Mouse (Mus musculus): ENCODE measurements at regions not wholly inside any gene's neighbourhood (a gene's known extent, or its start where the extent isn't known, plus 50 kb on each side); places are given as distances from the start of the nearest gene placed in this dataset.

- no peak for DNase-seq (ENCODE audit: inconsistent age in 2 of 2, low spot score in 1 of 2)
These were observed 186.6 kb upstream of the Habp2 start for GRCm38 (mm10) chr19:56100131-56100872.

DNA sequence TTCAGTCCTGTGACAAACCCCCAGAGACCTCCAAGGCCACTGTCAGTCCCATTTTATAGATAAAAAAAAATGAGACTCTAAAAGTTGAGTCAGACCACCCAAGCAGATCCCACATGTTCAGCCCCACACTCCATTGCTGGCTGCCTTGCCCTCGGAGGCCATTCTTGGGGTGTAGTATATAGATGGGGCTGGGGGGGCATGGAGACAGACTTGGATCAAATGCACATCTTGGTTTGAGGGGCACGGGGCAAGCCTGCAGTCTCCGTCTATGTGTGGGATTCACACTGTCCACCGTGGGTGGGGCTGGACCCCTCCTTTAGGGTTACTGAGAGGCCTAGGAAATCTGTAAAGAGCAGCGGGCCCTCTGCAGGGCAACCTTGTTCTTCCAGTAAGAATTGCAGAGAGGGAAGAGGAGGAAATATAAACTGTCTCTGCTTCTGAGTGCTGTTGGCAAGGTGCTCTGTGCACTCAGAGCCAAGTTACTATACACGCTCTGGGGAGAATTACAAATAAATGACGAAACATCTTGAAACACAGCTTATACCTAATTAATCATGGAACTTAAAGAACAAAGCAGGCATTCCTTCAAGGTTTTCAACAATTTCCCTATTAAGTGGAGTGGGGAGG, 184.4 kb upstream of the Habp2 start:
- DNase-seq (ENCODE audit: inconsistent age in 2 of 2, low spot score in 1 of 2) = no peak

GRCm38 (mm10) chr19:56105073-56105451, 181.9 kb upstream of the Habp2 start:
- no peak for DNase-seq (ENCODE audit: inconsistent age in 2 of 2, low spot score in 1 of 2)

GRCm38 (mm10) chr19:56105452-56106091, 181.4 kb upstream of the Habp2 start:
- peak in 1 of 2 experiments; percentile 30 for DNase-seq (ENCODE audit: inconsistent age in 2 of 2, low spot score in 1 of 2)

DNA sequence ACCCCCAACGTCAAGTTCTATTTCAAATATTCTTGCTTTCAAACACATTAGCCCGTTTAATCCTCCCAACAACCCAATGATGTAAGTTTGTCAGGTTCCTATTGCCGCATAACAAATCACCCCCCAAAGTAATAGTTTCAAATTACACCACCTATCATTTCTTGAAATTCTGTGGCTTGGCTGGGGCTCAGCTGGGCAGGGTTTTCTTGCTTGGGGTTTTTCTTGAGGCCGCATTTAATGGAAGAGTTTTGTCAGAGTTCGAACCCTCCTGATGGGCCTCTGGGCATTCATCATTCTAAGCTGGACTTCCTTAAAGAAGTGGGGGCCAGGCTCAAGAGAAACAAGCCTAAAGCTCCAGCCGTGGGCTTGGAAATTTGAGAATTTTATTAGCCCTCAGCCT, 178.1 kb upstream of the Habp2 start:
- no peak for DNase-seq (ENCODE audit: inconsistent age in 2 of 2, low spot score in 1 of 2)

DNA sequence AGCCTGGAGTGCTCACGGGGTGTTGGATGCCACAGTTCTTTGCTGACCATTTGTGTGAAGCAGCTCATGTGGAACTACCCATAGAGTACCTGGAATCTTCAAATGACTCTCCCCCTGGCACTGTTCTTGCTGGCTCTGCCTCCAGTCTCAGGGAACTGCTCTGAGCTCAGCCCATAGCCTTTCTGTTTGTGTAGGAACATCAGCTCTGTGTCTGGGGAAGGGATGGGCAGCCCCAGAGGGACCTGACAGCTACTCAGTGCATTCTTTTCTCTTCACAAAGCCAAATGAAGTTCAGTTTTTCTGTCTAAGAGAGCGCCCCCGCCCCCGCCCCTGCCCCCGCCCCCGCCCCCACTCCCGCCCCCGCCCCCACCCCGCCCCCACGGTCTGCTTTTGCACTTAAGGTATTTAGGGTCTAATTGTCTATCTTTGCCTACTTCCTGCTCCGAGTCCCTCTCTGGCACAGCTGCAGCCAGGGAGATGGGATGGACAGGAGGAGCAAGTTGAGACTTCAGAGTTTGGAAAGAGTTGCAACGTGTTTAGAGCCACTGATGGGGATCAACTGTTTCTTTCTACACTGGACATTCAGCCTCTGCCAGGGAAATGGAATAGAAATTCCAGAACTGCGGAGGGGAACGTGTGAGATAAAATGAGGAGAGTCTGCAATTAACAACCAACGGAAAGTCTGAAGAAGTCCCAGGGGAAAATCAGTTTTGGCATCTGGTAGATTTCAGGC, 171.2 kb upstream of the Habp2 start:
- DNase-seq (ENCODE audit: inconsistent age in 2 of 2, low spot score in 1 of 2) = no peak

DNA sequence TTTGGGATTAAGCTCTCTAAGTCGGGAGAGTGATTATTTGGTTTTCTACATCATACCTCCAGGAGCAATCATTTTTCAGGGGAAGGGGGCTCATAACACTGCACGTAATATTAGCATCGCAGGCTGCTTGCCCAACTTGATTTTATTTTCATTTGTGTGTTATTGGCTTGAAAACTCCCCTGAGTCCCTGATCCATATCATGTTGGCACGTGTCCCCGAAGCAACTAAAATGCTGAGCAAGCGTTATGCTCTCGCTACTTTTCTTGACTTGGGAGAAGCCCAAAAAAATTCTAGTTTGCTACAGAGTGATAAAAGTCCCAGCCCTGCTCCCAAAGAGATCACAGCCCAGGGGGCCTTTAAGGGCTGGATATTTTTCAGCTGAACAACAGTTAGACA, 170.7 kb upstream of the Habp2 start:
- DNase-seq (ENCODE audit: inconsistent age in 2 of 2, low spot score in 1 of 2) = no peak

- DNase-seq (ENCODE audit: inconsistent age in 2 of 2, low spot score in 1 of 2) = peak; percentile 24 to 75
These were observed 166.2 kb upstream of the Habp2 start for GRCm38 (mm10) chr19:56120723-56121122.

- no peak for DNase-seq (ENCODE audit: inconsistent age in 2 of 2, low spot score in 1 of 2)
These were observed 164.8 kb upstream of the Habp2 start for GRCm38 (mm10) chr19:56122186-56122585.

DNA sequence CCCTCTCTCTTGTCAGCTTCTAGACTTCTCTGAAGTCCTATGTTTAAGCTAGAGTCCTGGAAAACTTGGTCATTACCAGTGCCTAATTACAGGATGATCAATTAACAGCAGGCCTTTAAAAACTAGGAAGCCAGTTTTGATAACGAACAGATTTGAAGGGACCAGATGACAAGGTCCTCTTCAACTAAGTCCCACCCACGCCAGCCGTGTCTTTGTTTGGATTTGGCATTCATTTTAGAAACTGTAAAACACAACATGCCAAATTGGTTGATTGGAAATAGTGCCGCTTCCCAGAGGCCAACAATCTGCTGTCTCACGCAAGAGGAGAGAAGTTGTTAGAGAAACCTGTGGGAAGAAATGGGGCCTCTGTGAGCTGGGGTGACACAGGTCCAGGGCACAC, 155.4 kb upstream of the Habp2 start:
- no peak for DNase-seq (ENCODE audit: inconsistent age in 2 of 2, low spot score in 1 of 2)

DNA sequence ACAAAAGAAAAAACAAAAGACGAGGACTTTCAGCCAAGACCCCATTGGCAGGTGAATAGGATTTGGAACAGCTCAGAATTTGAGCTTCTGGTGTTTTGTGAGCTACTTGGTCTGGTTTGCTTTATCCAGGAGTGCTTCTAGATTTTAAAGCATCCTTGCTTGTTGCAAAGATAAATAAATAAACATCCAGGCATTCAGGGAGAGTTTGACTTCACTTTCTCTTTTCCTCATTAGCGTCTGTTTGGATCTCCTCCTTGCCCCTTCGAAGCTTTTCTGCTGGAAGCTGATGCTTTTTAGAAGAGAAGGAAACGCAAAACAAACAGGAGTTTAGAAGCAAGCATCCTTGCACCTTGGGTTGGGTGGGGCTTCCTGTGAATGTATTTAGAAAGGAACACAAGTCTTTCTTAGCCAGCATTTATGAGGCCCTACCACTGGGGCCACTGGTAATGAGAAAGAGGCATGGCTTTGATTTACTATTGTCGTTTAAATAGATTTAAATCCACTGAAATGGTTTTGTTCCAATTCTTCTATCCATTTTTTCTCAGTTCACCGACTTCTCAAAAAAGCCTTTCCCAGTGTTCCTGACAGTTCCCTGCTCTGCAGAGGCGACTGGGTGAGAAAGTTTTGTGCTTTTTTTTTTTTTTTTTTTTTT, 153.9 kb upstream of the Habp2 start:
- DNase-seq (ENCODE audit: inconsistent age in 2 of 2, low spot score in 1 of 2) = no peak

DNA sequence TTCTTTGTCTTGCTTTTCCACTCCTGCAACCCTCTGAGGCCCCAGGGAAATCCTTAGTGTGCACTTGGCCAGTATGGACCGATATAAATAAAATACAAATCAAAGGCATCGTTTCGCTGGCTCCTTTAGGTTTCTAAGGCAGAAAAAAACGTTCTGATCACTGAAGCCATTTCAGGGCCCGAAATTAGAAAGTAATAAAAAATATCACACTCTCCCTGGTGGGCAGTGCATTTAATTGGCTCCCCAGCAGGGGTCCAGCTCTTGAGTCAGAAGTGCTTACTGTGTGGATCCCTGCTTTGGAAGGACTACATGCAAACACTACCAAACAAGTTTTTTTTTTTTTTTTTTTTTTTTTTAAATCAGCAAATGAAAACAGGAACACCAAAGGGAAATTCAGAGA, 153.4 kb upstream of the Habp2 start:
- no peak for DNase-seq (ENCODE audit: inconsistent age in 2 of 2, low spot score in 1 of 2)

DNA sequence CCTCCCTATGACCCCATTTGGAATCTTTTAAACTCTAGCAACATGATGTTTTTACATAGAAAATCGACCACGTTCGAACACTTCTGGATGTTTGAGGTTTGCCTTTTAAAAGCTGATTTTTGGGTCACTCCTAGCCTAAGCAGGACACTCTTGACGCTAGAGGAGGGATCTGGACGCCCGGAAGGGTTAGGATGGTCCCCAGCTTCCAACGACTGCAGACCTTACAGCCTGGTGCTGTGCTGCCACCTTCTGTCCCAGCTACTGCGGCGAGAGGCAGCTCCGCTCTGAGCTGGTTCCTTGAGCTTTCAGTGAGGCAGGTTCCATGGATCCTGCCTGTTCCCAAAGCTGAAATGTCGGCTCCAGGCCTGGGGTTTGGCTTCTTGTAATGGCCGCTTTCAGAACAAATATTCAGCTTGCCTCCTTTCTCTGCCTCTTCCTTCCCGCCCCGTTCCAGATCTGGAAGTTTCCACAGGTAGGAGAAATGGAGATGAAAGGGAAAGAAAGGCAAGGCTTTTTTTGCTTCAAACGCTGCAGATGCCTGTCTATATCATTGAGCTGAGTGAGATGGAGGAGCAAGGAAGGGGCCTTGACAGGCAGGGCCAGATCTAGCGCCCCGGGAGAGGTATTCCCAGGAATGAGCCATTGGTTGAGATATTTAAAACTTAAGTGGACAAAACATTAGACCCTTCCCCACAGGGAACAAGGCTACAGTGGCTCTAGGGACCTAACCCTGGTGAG, 152.7 kb upstream of the Habp2 start:
- peak; percentile 66 to 88 for DNase-seq (ENCODE audit: inconsistent age in 2 of 2, low spot score in 1 of 2)

DNA sequence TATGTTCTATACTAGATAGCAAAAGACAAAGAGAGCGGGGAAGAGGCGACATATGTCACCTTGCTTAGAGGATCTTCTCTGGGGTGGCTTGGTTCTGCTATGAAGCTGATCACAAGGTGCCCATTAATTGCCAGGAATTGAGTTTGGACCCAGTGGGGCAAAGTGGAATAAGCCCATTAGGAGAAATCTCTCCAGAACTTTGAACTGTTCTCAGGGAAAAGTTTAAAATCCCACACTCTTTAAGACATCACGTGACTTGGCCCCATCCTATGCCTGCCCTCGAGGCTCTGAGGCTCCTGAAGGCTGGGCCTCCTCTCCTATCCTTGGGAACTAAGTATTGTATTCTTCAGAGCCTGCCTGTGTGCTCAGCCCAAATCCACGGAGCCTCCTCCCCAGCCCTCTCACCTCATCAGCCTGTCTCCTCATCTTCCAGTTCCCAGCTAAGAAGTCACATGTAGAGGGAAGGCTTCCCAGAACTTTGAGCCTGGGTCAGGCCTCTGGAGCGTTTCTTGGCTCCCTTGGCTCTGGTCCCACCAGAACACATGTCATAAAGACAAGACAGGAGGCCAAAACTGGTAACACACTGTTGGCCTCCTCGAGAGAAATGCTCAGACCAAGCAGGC, 151.5 kb upstream of the Habp2 start:
- peak in 1 of 2 experiments; percentile 28 for DNase-seq (ENCODE audit: inconsistent age in 2 of 2, low spot score in 1 of 2)

GRCm38 (mm10) chr19:56140540-56140939, 146.4 kb upstream of the Habp2 start:
- no peak for DNase-seq (ENCODE audit: inconsistent age in 2 of 2, low spot score in 1 of 2)

- DNase-seq (ENCODE audit: inconsistent age in 2 of 2, low spot score in 1 of 2) = no peak
These were observed 142.7 kb upstream of the Habp2 start for GRCm38 (mm10) chr19:56144221-56144620.

- no peak for DNase-seq (ENCODE audit: inconsistent age in 2 of 2, low spot score in 1 of 2)
These were observed 129.8 kb upstream of the Habp2 start for GRCm38 (mm10) chr19:56157120-56157519.

GRCm38 (mm10) chr19:56162156-56162555, 124.8 kb upstream of the Habp2 start:
- no peak for DNase-seq (ENCODE audit: inconsistent age in 2 of 2, low spot score in 1 of 2)

DNA sequence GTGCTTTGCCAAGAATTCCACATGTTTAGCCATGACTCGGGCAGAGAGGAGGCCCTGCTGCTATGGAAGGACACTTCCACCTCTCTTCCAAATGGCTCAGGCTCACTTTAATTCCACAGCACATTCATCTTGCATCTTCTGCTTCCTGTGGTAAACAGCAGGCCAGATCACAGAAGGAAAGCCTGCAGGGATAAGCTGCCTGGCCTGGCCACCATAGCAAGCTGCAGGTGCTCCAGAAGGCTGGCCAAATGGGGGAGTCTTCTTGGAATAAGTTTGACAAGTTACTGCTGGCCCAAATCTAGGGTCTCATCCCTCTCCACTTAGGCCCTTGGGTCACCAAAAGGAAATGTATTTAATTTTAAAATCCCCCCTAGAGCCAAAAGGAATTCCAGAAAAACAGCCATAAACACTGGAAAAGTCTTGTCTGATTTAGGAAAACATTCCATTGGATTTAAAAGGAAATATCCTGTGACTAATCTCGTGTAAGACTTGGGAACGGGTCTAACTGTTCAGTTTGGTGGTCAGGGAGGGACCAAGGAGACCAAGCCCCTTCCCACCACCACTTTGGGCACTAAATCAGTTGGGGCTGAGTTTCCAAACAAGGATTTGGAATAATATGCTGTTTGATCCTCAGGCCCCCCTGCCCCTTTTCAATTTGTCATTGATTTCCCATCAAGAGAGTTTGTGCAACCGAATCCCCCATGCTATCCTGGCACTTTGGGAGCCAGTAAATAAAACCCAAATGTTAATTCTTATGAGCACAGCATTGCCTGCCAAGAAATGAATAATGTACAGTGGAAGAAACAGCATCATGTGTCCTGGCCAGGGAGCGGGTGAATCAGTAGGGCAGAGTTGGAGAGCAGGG, 117.6 kb upstream of the Habp2 start:
- DNase-seq (ENCODE audit: inconsistent age in 2 of 2, low spot score in 1 of 2) = no peak
